Mouse (Mus musculus) MEL (cell line): Measurements from ENCODE around the gene Atp8b4. TPM values are rescaled to one million over a fixed set of nuclear protein-coding genes. Genes with fewer than 3 reads are reported as not detected.

Experiments used
- DNase-seq: peaks from one replicate; pipeline ENCODE4 v3.0.0; 2011; ENCODE audit warnings: low read depth, low spot score
- H3K27ac ChIP-seq: 2 replicates; pipeline ENCODE4 v1.5.1; 2012; ENCODE audit warnings: low read depth, mild to moderate bottlenecking, control low read depth, low read length, moderate library complexity; ENCODE audit not compliant: control insufficient read depth
- H3K27me3 ChIP-seq, 2 experiments: fragments of 150-350 bp in 1 of 2; sonication (generic) in 1 of 2; 2 replicates each; pipeline ENCODE4 v1.6.1; 2012; ENCODE audit warnings: low read length in 2 of 2, mild to moderate bottlenecking in 2 of 2, improper control_type of control experiment in 1 of 2, moderate library complexity in 1 of 2; ENCODE audit not compliant: insufficient read depth in 2 of 2, control insufficient read depth in 1 of 2
- H3K36me3 ChIP-seq, 2 experiments: 2 replicates each; pipeline ENCODE4 v1.6.1; 2012 to 2014; ENCODE audit warnings: low read length in 2 of 2, improper control_type of control experiment in 1 of 2, inconsistent platforms in 1 of 2, mild to moderate bottlenecking in 1 of 2; ENCODE audit not compliant: insufficient read depth in 2 of 2, control insufficient read depth in 1 of 2
- H3K4me1 ChIP-seq, 2 experiments: fragments of 150-350 bp in 1 of 2; sonication (generic) in 1 of 2; 2 replicates each; pipeline ENCODE4 v1.6.1; 2012; ENCODE audit warnings: low read length in 2 of 2, improper control_type of control experiment in 1 of 2, mild to moderate bottlenecking in 1 of 2; ENCODE audit not compliant: insufficient read depth in 2 of 2, control insufficient read depth in 1 of 2
- H3K4me3 ChIP-seq, 2 experiments: fragments of 150-350 bp in 1 of 2; sonication (generic) in 1 of 2; 2 replicates each; pipeline ENCODE4 v1.5.1; 2012; ENCODE audit warnings: low read depth in 2 of 2, low read length in 2 of 2, mild to moderate bottlenecking in 2 of 2, moderate library complexity in 2 of 2, control low read depth in 1 of 2, improper control_type of control experiment in 1 of 2; ENCODE audit not compliant: control insufficient read depth in 1 of 2, insufficient read depth in 1 of 2
- H3K79me2 ChIP-seq: 2 replicates; pipeline ENCODE4 v1.6.1; 2012; ENCODE audit warnings: mild to moderate bottlenecking, low read length, moderate library complexity; ENCODE audit not compliant: control insufficient read depth, poor library complexity, insufficient read depth
- H3K9ac ChIP-seq: 2 replicates; pipeline ENCODE4 v1.6.1; 2012; ENCODE audit warnings: low read depth, mild to moderate bottlenecking, control low read depth, low read length, moderate library complexity; ENCODE audit not compliant: control insufficient read depth, poor library complexity, severe bottlenecking
- H3K9me3 ChIP-seq: fragments of 150-350 bp; sonication (generic); replicated peaks from 2 replicates; pipeline ENCODE4 v1.6.1; 2012; ENCODE audit warnings: mild to moderate bottlenecking, low read length, improper control_type of control experiment, moderate library complexity; ENCODE audit not compliant: insufficient read depth
- CHD1 ChIP-seq: IDR thresholded peaks from 2 replicates; pipeline ENCODE4 v1.6.1; 2012; ENCODE audit warnings: low read depth, mild to moderate bottlenecking, inconsistent platforms, low read length, improper control_type of control experiment
- ELF1 ChIP-seq: IDR thresholded peaks from 2 replicates; pipeline ENCODE4 v1.6.1; 2014; ENCODE audit warnings: low read depth, mild to moderate bottlenecking, inconsistent platforms, low read length, improper control_type of control experiment, moderate library complexity
- EP300 ChIP-seq, 2 experiments: IDR thresholded peaks; 2 replicates each; pipeline ENCODE4 v1.6.1; 2011; ENCODE audit warnings: improper control_type of control experiment in 2 of 2, low read length in 2 of 2, low read depth in 1 of 2, mild to moderate bottlenecking in 1 of 2
- ETS1 ChIP-seq: IDR thresholded peaks from 2 replicates; pipeline ENCODE4 v1.6.1; 2012; ENCODE audit warnings: low read depth, mild to moderate bottlenecking, inconsistent platforms, low read length, improper control_type of control experiment, moderate library complexity
- GATA1 ChIP-seq: IDR thresholded peaks from 2 replicates; pipeline ENCODE4 v1.6.1; 2011; ENCODE audit warnings: low read depth, low read length, improper control_type of control experiment
- HCFC1 ChIP-seq: IDR thresholded peaks from 2 replicates; pipeline ENCODE4 v1.6.1; 2012; ENCODE audit warnings: low read depth, mild to moderate bottlenecking, inconsistent platforms, low read length, improper control_type of control experiment, moderate library complexity
- JUND ChIP-seq: IDR thresholded peaks from 2 replicates; pipeline ENCODE4 v1.6.1; 2011; ENCODE audit warnings: low read depth, mild to moderate bottlenecking, improper control_type of control experiment, low read length
- MAFK ChIP-seq: IDR thresholded peaks from 2 replicates; pipeline ENCODE4 v1.6.1; 2011; ENCODE audit warnings: low read depth, mild to moderate bottlenecking, low read length, improper control_type of control experiment, borderline replicate concordance
- MAX ChIP-seq: IDR thresholded peaks from 2 replicates; pipeline ENCODE4 v1.6.1; 2011; ENCODE audit warnings: low read length, improper control_type of control experiment
- MXI1 ChIP-seq: IDR thresholded peaks from 2 replicates; pipeline ENCODE4 v1.6.1; 2011; ENCODE audit warnings: mild to moderate bottlenecking, low read depth, low read length, improper control_type of control experiment
- MYB ChIP-seq: IDR thresholded peaks from 2 replicates; pipeline ENCODE4 v1.6.1; 2011; ENCODE audit warnings: mild to moderate bottlenecking, low read depth, low read length, improper control_type of control experiment
- MYC ChIP-seq: IDR thresholded peaks from 2 replicates; pipeline ENCODE4 v1.6.1; 2011; ENCODE audit warnings: low read depth, mild to moderate bottlenecking, low read length, improper control_type of control experiment, moderate library complexity
- NELFE ChIP-seq: IDR thresholded peaks from 2 replicates; pipeline ENCODE4 v1.6.1; 2011; ENCODE audit warnings: low read depth, low read length, improper control_type of control experiment
- POLR2A ChIP-seq, 2 experiments: IDR thresholded peaks; 2 replicates each; pipeline ENCODE4 v1.6.1; 2011 to 2012; ENCODE audit warnings: low read length in 2 of 2, mild to moderate bottlenecking in 2 of 2, control low read depth in 1 of 2, improper control_type of control experiment in 1 of 2, low read depth in 1 of 2, moderate library complexity in 1 of 2; ENCODE audit not compliant: control insufficient read depth in 1 of 2, insufficient read depth in 1 of 2, poor library complexity in 1 of 2
- POLR2AphosphoS2 ChIP-seq: IDR thresholded peaks from 2 replicates; pipeline ENCODE4 v1.6.1; 2011; ENCODE audit warnings: low read length, improper control_type of control experiment
- POLR2AphosphoS5 ChIP-seq: IDR thresholded peaks from 2 replicates; pipeline ENCODE4 v1.6.1; 2012; ENCODE audit warnings: low read depth, borderline replicate concordance, mild to moderate bottlenecking, inconsistent platforms, low read length, moderate library complexity, mixed read lengths
- RCOR1 ChIP-seq: IDR thresholded peaks from 2 replicates; pipeline ENCODE4 v1.6.1; 2012; ENCODE audit warnings: low read depth, mild to moderate bottlenecking, inconsistent platforms, low read length, improper control_type of control experiment
- SIN3A ChIP-seq: IDR thresholded peaks from 2 replicates; pipeline ENCODE4 v1.6.1; 2012; ENCODE audit warnings: low read length, improper control_type of control experiment, inconsistent platforms
- SMC3 ChIP-seq: IDR thresholded peaks from 2 replicates; pipeline ENCODE4 v1.6.1; 2011; ENCODE audit warnings: low read depth, low read length, improper control_type of control experiment
- TAL1 ChIP-seq: IDR thresholded peaks from 2 replicates; pipeline ENCODE4 v1.6.1; 2012; ENCODE audit warnings: mild to moderate bottlenecking, inconsistent platforms, low read length, moderate library complexity, mixed read lengths
- TBP ChIP-seq: IDR thresholded peaks from 2 replicates; pipeline ENCODE4 v1.8.0; 2011; ENCODE audit warnings: low read depth, low read length, improper control_type of control experiment
- TCF12 ChIP-seq: IDR thresholded peaks from 2 replicates; pipeline ENCODE4 v1.6.1; 2014; ENCODE audit warnings: low read depth, mild to moderate bottlenecking, inconsistent platforms, low read length, improper control_type of control experiment, moderate library complexity
- UBTF ChIP-seq: IDR thresholded peaks from 2 replicates; pipeline ENCODE4 v1.6.1; 2012; ENCODE audit warnings: low read depth, mild to moderate bottlenecking, inconsistent platforms, low read length, improper control_type of control experiment, moderate library complexity, borderline replicate concordance; ENCODE audit not compliant: insufficient read depth
- USF1 ChIP-seq: IDR thresholded peaks from 2 replicates; pipeline ENCODE4 v1.6.1; 2014; ENCODE audit warnings: low read depth, mild to moderate bottlenecking, inconsistent platforms, low read length, improper control_type of control experiment, moderate library complexity
- USF2 ChIP-seq, 2 experiments: IDR thresholded peaks; 2 replicates each; pipeline ENCODE4 v1.6.1; 2011 to 2012; ENCODE audit warnings: improper control_type of control experiment in 2 of 2, low read length in 2 of 2, borderline replicate concordance in 1 of 2, inconsistent platforms in 1 of 2, low read depth in 1 of 2, mild to moderate bottlenecking in 1 of 2; ENCODE audit not compliant: insufficient read depth in 1 of 2
- ZC3H11A ChIP-seq: IDR thresholded peaks from 2 replicates; pipeline ENCODE4 v1.6.1; 2012; ENCODE audit warnings: low read depth, mild to moderate bottlenecking, inconsistent platforms, low read length, improper control_type of control experiment
- ZKSCAN1 ChIP-seq: IDR thresholded peaks from 2 replicates; pipeline ENCODE4 v1.6.1; 2012; ENCODE audit warnings: low read depth, mild to moderate bottlenecking, inconsistent platforms, low read length, improper control_type of control experiment, moderate library complexity
- ZNF384 ChIP-seq: IDR thresholded peaks from 2 replicates; pipeline ENCODE4 v1.6.1; 2012; ENCODE audit warnings: low read depth, mild to moderate bottlenecking, inconsistent platforms, low read length, improper control_type of control experiment
- polyA plus RNA-seq, 2 experiments: library from polyadenylated mRNA; stranded (reverse) in 1 of 2; unstranded in 1 of 2; fragments of >175 nt in 1 of 2; fragments of >200 nt in 1 of 2; gene quantifications; 2 replicates each; pipeline versions ENCODE4 v1.2.1 to v1.2.4; 2012; ENCODE audit warnings: low replicate concordance in 2 of 2, low read depth in 1 of 2; ENCODE audit not compliant: insufficient read length in 2 of 2, insufficient read depth in 1 of 2, missing spikeins in 1 of 2
- total RNA-seq: library from RNA; depleted of rRNA; stranded (reverse); fragments of 300-350 nt; gene quantifications from 2 replicates; pipeline ENCODE4 v1.2.3, GENCODE M21; 2012

The Atp8b4 gene
- total and polyA plus RNA-seq, 3 experiments = not detected

DNA sequence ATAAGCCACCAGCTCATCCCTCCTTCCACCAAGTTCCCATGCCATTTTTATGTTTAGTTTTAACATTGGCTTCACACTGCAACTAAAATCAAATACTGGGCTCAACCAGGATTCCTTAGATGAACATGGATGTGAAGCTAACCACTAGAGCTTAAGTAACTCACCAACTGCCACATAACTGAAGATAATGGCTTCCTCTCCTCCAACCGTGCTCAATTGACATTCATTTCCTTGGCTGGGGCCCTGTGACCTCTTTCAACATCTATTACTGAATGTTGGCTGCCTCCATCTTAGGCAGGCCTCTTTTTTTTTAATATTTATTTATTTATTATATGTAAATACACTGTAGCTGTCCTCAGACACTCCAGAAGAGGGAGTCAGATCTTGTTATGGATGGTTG, 7.8 kb upstream of the Atp8b4 start:
- no peaks in the 10 kb centered on the region for H3K9me3 ChIP-seq
- no peaks in the 10 kb centered on the region for H3K36me3 ChIP-seq
- no peak for TF ChIP-seq ETS1
- no peak for TF ChIP-seq RCOR1
- no peak for TF ChIP-seq MXI1
- TF ChIP-seq TCF12 = no peak
- TF ChIP-seq MYB = no peak
- no peak for TF ChIP-seq ZC3H11A
- no peak for TF ChIP-seq MAX
- no peak for TF ChIP-seq ZNF384
- TF ChIP-seq UBTF = no peak
- no peak for TF ChIP-seq HCFC1
- TF ChIP-seq MYC = no peak
- TF ChIP-seq NELFE = no peak
- TF ChIP-seq USF1 = no peak
- no peak for TF ChIP-seq EP300 (IDR thresholded peaks at IDR 0.05; ENCODE audit: low read depth in 1 of 2, low read length in 2 of 2)
- no peak for TF ChIP-seq POLR2A (IDR thresholded peaks at IDR 0.05; ENCODE audit: control insufficient read depth in 1 of 2, insufficient read depth in 1 of 2, low read depth in 1 of 2, low read length in 2 of 2, poor library complexity in 1 of 2)
- no peak for TF ChIP-seq ZKSCAN1
- no peak for DNase-seq
- H3K9ac ChIP-seq = no peak overlapping the region
- H3K4me1 ChIP-seq = no peaks in the 10 kb centered on the region
- H3K27me3 ChIP-seq = peaks cover 0 to 1% of the 10 kb centered on the region in 2 experiments; a peak in 1 of 4 replicates
- H3K27ac ChIP-seq = no peak overlapping the region
- H3K79me2 ChIP-seq = no peaks in the 10 kb centered on the region
- H3K4me3 ChIP-seq = no peak overlapping the region

DNA sequence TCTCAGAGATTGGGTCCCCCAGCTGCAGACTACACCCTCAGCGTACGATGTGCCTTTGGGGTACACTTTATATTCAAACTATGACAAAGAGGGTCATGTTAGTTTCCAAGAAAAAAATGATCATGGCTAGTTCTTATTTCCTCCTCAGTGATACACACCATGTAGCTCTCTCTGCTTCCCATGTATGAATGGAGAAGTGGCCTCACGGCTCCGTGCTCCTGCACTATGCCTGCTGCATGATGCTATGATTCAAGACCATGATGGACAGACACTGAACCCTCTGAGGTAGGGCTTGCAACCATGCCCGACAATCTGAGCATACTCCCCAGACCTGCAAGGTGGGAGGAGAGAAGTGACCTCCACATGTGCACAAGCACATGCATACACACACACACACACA, 7.0 kb upstream of the Atp8b4 start:
- DNase-seq = no peak
- Histone ChIP-seq H3K79me2 (no peaks in the 10 kb centered on the region), H3K4me1 (no peaks in the 10 kb centered on the region), H3K27me3 (peaks cover 0 to 1% of the 10 kb centered on the region in 2 experiments; a peak in 1 of 4 replicates)
- TF ChIP-seq POLR2AphosphoS2 = no peak
- no peak for TF ChIP-seq TAL1
- no peak for TF ChIP-seq CHD1
- no peak for TF ChIP-seq UBTF
- TF ChIP-seq USF1 = no peak
- no peak for TF ChIP-seq POLR2AphosphoS5
- no peak for TF ChIP-seq TBP
- no peak for TF ChIP-seq MAFK
- no peak for TF ChIP-seq GATA1
- TF ChIP-seq JUND = no peak
- TF ChIP-seq MYB = no peak
- no peak for TF ChIP-seq RCOR1
- no peak for TF ChIP-seq MYC
- no peak for TF ChIP-seq SMC3
- TF ChIP-seq ZNF384 = no peak
- TF ChIP-seq SIN3A = no peak
- no peak for TF ChIP-seq ELF1
- no peak for TF ChIP-seq USF2 (IDR thresholded peaks at IDR 0.05; ENCODE audit: borderline replicate concordance in 1 of 2, insufficient read depth in 1 of 2, low read depth in 1 of 2, low read length in 2 of 2)
- TF ChIP-seq, all 39 proteins: peak for 0
- Histone ChIP-seq H3K27ac (no peak overlapping the region), H3K4me3 (no peak overlapping the region), H3K36me3 (no peaks in the 10 kb centered on the region), H3K9me3 (no peaks in the 10 kb centered on the region), H3K9ac (no peak overlapping the region)
